In the genomic region with DNA sequence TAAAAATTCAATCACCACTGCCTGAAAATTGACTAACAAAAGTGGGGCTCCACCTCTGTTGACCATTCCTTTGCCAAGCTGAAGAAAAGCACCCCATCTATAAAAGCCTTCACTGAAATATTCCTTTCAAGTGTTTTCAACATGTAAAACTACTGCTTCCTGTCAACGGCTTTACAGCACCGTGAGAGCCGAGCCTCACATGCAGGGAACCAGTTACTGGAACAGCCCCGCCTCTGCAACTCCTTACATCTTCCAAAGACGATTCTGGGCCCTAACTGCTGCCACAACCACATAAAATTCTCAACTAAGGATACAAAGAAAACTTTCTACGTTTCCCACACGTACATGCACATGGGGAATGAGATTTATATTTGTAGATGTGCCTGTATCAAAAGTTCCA, we compare ENCODE assay signal across 25 mouse cellular contexts.
A peak's percentile ranks its signal among the peaks of the same experiment; 100 is the strongest.
DNase-seq lines count a peak whose midpoint lies in the region; ATAC-seq and TF ChIP-seq lines count a peak whose summit lies in the region.
"Had no signal": no experiment of that assay in that cellular context is flagged by ENCODE, and none has a peak within 500 bp of the region (broad histone marks: within the 10 kb centered on the region; RNA-seq: fewer than 3 reads in every experiment).

No protein-coding gene starts in this region.

- 0 out of 2 replicates have a peak overlapping the region, but pooled peaks have one; percentile 43 for H3K27ac ChIP-seq in intestine, embryonic 14.5 days (ENCODE audit: low read depth)
- no peak overlapping the region for H3K27ac ChIP-seq in intestine, postnatal 0 days (ENCODE audit: low read depth, low read length)
- H3K27ac ChIP-seq in kidney, embryonic 15.5 days, result peak overlapping the region; percentile 83; the same call in 1 of the 2 replicates
- H3K27ac ChIP-seq in kidney, postnatal 0 days, result no peak overlapping the region
- no peak overlapping the region for H3K27ac ChIP-seq in midbrain, embryonic 11.5 days (ENCODE audit: low read depth, low read length)
- no peak overlapping the region for H3K27ac ChIP-seq in midbrain, postnatal 0 days (ENCODE audit: low read depth, low read length)
- H3K27ac ChIP-seq: embryonic facial prominence, embryonic 10.5 days; embryonic facial prominence, embryonic 12.5 days; forebrain, embryonic 13.5 days had no signal

- TF ChIP-seq CTCF in intestine, postnatal 0 days (IDR thresholded peaks at IDR 0.05; ENCODE audit: low read depth), result no peak
- no peak for TF ChIP-seq CTCF in kidney, postnatal 0 days (IDR thresholded peaks at IDR 0.05; ENCODE audit: low read depth)
- no peak for TF ChIP-seq CTCF in midbrain, postnatal 0 days (IDR thresholded peaks at IDR 0.05)

- no peaks in the 10 kb centered on the region for H3K9me3 ChIP-seq in intestine, embryonic 14.5 days (ENCODE audit: control insufficient read depth, low read length)
- H3K9me3 ChIP-seq in intestine, postnatal 0 days (ENCODE audit: control insufficient read depth), result no peaks in the 10 kb centered on the region
- no peaks in the 10 kb centered on the region for H3K9me3 ChIP-seq in kidney, embryonic 15.5 days (replicated peaks)
- H3K9me3 ChIP-seq in kidney, postnatal 0 days (replicated peaks; ENCODE audit: low read length), result no peaks in the 10 kb centered on the region
- no peaks in the 10 kb centered on the region for H3K9me3 ChIP-seq in midbrain, embryonic 11.5 days (ENCODE audit: control insufficient read depth, low read length)
- H3K9me3 ChIP-seq in midbrain, postnatal 0 days (ENCODE audit: low read length), result no peaks in the 10 kb centered on the region
- H3K9me3 ChIP-seq: embryonic facial prominence, embryonic 10.5 days; embryonic facial prominence, embryonic 12.5 days; forebrain, embryonic 13.5 days had no signal

- ATAC-seq in intestine, embryonic 14.5 days (replicated peaks; ENCODE audit: low FRiP score, low TSS enrichment, low read depth), result no peak
- ATAC-seq in intestine, postnatal 0 days, result no peak
- ATAC-seq in kidney, embryonic 15.5 days (replicated peaks; ENCODE audit: low FRiP score), result no peak
- ATAC-seq in kidney, postnatal 0 days (replicated peaks; ENCODE audit: low FRiP score, low read depth), result no peak
- ATAC-seq in midbrain, embryonic 11.5 days (ENCODE audit: low FRiP score), result no peak
- no peak for ATAC-seq in midbrain, postnatal 0 days (ENCODE audit: low FRiP score)
- ATAC-seq: activated CD4-positive, CD25-positive, alpha-beta regulatory T cell, adult 4 months; CD4-positive, CD25-positive, alpha-beta regulatory T cell, adult 4 months; forebrain, embryonic 13.5 days; Patski had no signal

- no peak overlapping the region for H3K4me3 ChIP-seq in intestine, embryonic 14.5 days (ENCODE audit: low read depth, low read length)
- no peak overlapping the region for H3K4me3 ChIP-seq in intestine, postnatal 0 days (ENCODE audit: low read depth, low read length)
- H3K4me3 ChIP-seq in kidney, embryonic 15.5 days (replicated peaks), result no peak overlapping the region
- no peak overlapping the region for H3K4me3 ChIP-seq in kidney, postnatal 0 days (replicated peaks; ENCODE audit: low read depth, low read length)
- H3K4me3 ChIP-seq in midbrain, embryonic 11.5 days (ENCODE audit: low read depth, low read length), result no peak overlapping the region
- H3K4me3 ChIP-seq in midbrain, postnatal 0 days (ENCODE audit: low read depth, low read length), result no peak overlapping the region
- H3K4me3 ChIP-seq: embryonic facial prominence, embryonic 10.5 days; embryonic facial prominence, embryonic 12.5 days; forebrain, embryonic 13.5 days had no signal

- no peaks in the 10 kb centered on the region for H3K27me3 ChIP-seq in intestine, embryonic 14.5 days (replicated peaks; ENCODE audit: control insufficient read depth, insufficient read depth, low read length)
- no peaks in the 10 kb centered on the region for H3K27me3 ChIP-seq in intestine, postnatal 0 days (replicated peaks; ENCODE audit: control insufficient read depth, insufficient read depth, low read length)
- H3K27me3 ChIP-seq in kidney, embryonic 15.5 days, result no peaks in the 10 kb centered on the region
- H3K27me3 ChIP-seq in kidney, postnatal 0 days (ENCODE audit: insufficient read depth, low read length), result no peaks in the 10 kb centered on the region
- H3K27me3 ChIP-seq in midbrain, embryonic 11.5 days (ENCODE audit: control insufficient read depth, insufficient read depth, low read length), result no peaks in the 10 kb centered on the region
- no peaks in the 10 kb centered on the region for H3K27me3 ChIP-seq in midbrain, postnatal 0 days (ENCODE audit: insufficient read depth, low read length)
- H3K27me3 ChIP-seq: CH12.LX; embryonic facial prominence, embryonic 12.5 days; forebrain, embryonic 13.5 days had no signal

- DNase-seq in intestine, embryonic 14.5 days (ENCODE audit: low spot score), result no peak
- no peak for DNase-seq in kidney, postnatal 36 days
- DNase-seq in kidney, postnatal 0 days (ENCODE audit: low spot score), result peak; percentile 53
- no peak for DNase-seq in kidney, adult 11 months
- peak; percentile 64 for DNase-seq in midbrain, embryonic 11.5 days (ENCODE audit: low spot score, missing footprints)
- DNase-seq in midbrain, postnatal 0 days (ENCODE audit: low spot score), result no peak
- DNase-seq: adrenal gland, adult 8-10 months; adrenal gland, postnatal 14 days; adrenal gland, postnatal 36 days; B cell, adult 2 months; cerebellum, adult 11-12 months; cerebellum, adult 2 months; cerebellum, adult 9-10 months; cerebellum, postnatal 10 days; cerebellum, postnatal 25 days had no signal

- 47% methylated on average over 7 of the region's 7 CpGs for WGBS in intestine, embryonic 14.5 days
- 62% methylated on average over 7 of the region's 7 CpGs for WGBS in intestine, postnatal 0 days
- 29% methylated on average over 7 of the region's 7 CpGs for WGBS in kidney, embryonic 15.5 days
- 32% methylated on average over 7 of the region's 7 CpGs for WGBS in kidney, postnatal 0 days
- 71% methylated on average over 7 of the region's 7 CpGs for WGBS in midbrain, embryonic 11.5 days
- WGBS in midbrain, postnatal 0 days, result 70% methylated on average over 7 of the region's 7 CpGs

- no peaks in the 10 kb centered on the region; the same call in 1 of the 2 replicates for H3K4me1 ChIP-seq in intestine, embryonic 14.5 days (replicated peaks; ENCODE audit: control insufficient read depth, insufficient read depth, low read length)
- H3K4me1 ChIP-seq in intestine, postnatal 0 days (replicated peaks; ENCODE audit: control insufficient read depth, insufficient read depth, low read length), result peaks cover 5% of the 10 kb centered on the region; the same call in 1 of the 2 replicates
- peaks cover 26% of the 10 kb centered on the region for H3K4me1 ChIP-seq in kidney, embryonic 15.5 days
- H3K4me1 ChIP-seq in kidney, postnatal 0 days (replicated peaks; ENCODE audit: insufficient read depth, low read length), result 0 out of 2 replicates have a peak, but pooled peaks cover 8% of the 10 kb centered on the region
- H3K4me1 ChIP-seq in midbrain, embryonic 11.5 days (ENCODE audit: control insufficient read depth, insufficient read depth, low read length), result no peaks in the 10 kb centered on the region
- no peaks in the 10 kb centered on the region for H3K4me1 ChIP-seq in midbrain, postnatal 0 days (ENCODE audit: insufficient read depth, low read length)
- H3K4me1 ChIP-seq: embryonic facial prominence, embryonic 12.5 days; forebrain, embryonic 13.5 days had no signal

- no peak overlapping the region for H3K9ac ChIP-seq in intestine, embryonic 14.5 days (ENCODE audit: low read length)
- no peak overlapping the region for H3K9ac ChIP-seq in intestine, postnatal 0 days (ENCODE audit: low read depth, low read length)
- no peak overlapping the region for H3K9ac ChIP-seq in kidney, embryonic 15.5 days
- no peak overlapping the region for H3K9ac ChIP-seq in kidney, postnatal 0 days (ENCODE audit: low read depth, low read length)
- H3K9ac ChIP-seq in midbrain, embryonic 11.5 days (ENCODE audit: low read length), result no peak overlapping the region
- H3K9ac ChIP-seq in midbrain, postnatal 0 days (replicated peaks; ENCODE audit: low read length, poor library complexity, severe bottlenecking), result no peak overlapping the region
- H3K9ac ChIP-seq: embryonic facial prominence, embryonic 12.5 days; forebrain, embryonic 13.5 days had no signal

- H3K4me2 ChIP-seq in intestine, embryonic 14.5 days (ENCODE audit: low read length), result no peak overlapping the region
- no peak overlapping the region for H3K4me2 ChIP-seq in intestine, postnatal 0 days (replicated peaks; ENCODE audit: low read depth)
- no peak overlapping the region for H3K4me2 ChIP-seq in kidney, embryonic 15.5 days
- H3K4me2 ChIP-seq in kidney, postnatal 0 days (ENCODE audit: low read length), result no peak overlapping the region
- no peak overlapping the region for H3K4me2 ChIP-seq in midbrain, embryonic 11.5 days
- H3K4me2 ChIP-seq in midbrain, postnatal 0 days (ENCODE audit: low read depth, low read length, poor library complexity, severe bottlenecking), result no peak overlapping the region
- H3K4me2 ChIP-seq: embryonic facial prominence, embryonic 12.5 days; forebrain, embryonic 13.5 days had no signal

- no peaks in the 10 kb centered on the region for H3K36me3 ChIP-seq in intestine, embryonic 14.5 days (ENCODE audit: control insufficient read depth, insufficient read depth, low read length)
- no peaks in the 10 kb centered on the region for H3K36me3 ChIP-seq in intestine, postnatal 0 days (ENCODE audit: control insufficient read depth, insufficient read depth)
- H3K36me3 ChIP-seq in kidney, embryonic 15.5 days, result no peaks in the 10 kb centered on the region
- H3K36me3 ChIP-seq in kidney, postnatal 0 days (ENCODE audit: insufficient read depth, low read length), result no peaks in the 10 kb centered on the region
- no peaks in the 10 kb centered on the region for H3K36me3 ChIP-seq in midbrain, embryonic 11.5 days (ENCODE audit: control insufficient read depth, insufficient read depth, low read length)
- H3K36me3 ChIP-seq in midbrain, postnatal 0 days (ENCODE audit: insufficient read depth, low read length), result no peaks in the 10 kb centered on the region
- H3K36me3 ChIP-seq: embryonic facial prominence, embryonic 10.5 days; embryonic facial prominence, embryonic 12.5 days; G1E had no signal

Comparison
In these comparisons a context has a peak if more than half of its experiments do, and no peak if none do; other contexts are left out.
1. DNase-seq: peak in kidney, postnatal 0 days (single experiment) and midbrain, embryonic 11.5 days (single experiment); none in intestine, embryonic 14.5 days (single experiment), kidney, postnatal 36 days (0 of 2), kidney, adult 11 months (single experiment) and midbrain, postnatal 0 days (single experiment).
2. H3K27ac ChIP-seq: peak in intestine, embryonic 14.5 days (single experiment) and kidney, embryonic 15.5 days (single experiment); none in intestine, postnatal 0 days (single experiment), kidney, postnatal 0 days (single experiment), midbrain, embryonic 11.5 days (single experiment) and midbrain, postnatal 0 days (single experiment).